Mouse (Mus musculus): Measurements from ENCODE around the gene Zeb2.

The Zeb2 gene

GRCm38 (mm10) chr2:45096638-45097247 is 20.5 kb downstream of the Zeb2 start:
- no peak for DNase-seq (ENCODE audit: low read depth)

DNA sequence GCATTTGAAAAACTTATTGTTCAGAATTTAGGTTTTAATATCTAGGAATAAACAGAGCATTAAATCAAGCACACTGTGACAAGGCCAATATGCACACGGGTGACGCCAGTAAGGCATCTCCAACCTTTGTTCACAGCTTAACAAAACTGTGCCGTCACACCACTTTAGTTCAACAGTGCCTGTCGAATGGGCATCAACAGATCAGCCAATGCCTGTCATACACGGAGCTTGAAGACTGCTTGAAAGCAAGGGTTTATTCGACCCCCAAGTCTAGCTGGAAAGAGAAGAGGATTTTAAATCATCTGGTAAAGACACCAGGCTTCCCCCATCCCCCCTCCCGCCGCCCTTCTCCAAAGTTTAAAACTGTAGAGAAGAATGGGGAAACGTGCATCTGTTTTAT is 21.4 kb downstream of the Zeb2 start:
- no peak for DNase-seq (ENCODE audit: low read depth)

DNA sequence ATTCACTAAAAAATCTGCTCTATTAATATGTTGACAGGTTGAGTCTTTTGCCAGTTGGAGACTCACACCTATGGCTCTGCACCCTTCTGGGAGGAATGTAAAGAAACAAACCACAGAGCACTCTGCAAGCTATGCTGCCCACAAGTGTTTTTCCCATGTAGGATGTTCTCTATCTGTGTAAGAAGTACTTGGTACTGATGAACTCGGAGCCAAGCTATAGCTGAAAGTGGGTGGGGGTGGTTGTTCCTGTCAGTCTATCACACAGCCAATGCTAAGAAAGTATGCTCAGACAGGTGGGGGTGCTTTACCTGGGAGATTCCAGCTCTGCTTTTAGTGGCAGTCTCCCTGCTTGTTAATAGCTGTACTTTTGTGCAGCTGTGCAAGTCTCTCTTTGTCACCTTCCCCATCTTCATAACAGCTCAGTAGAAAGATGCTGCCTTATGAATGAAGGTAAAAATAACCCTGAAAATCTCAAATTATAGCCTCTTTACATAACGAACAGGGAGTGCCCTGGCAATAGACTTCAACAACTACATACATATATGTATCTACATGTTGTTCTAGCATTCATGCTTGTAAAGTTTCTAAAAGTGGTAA is 22.7 kb downstream of the Zeb2 start:
- DNase-seq (ENCODE audit: low read depth) = no peak

DNA sequence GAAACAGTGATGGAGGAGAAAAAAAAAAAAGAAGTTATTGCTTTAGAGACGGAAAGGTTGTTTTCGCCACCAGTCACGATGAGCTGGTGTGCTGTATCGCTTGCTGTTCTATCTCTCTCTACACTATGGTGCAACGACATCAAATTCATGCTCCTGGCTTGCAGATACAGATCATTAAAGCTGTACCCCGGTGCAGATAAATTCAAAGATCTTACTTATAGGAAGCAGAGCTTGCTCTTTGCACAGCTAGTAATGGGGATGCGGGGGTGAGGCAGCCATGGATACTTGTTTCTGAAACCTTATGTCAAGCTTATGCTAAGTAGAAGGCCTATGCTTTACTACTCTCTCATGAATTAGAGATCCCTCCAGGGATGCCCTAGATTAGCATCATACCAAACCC is 23.7 kb downstream of the Zeb2 start:
- no peak for DNase-seq (ENCODE audit: low read depth)

GRCm38 (mm10) chr2:45092654-45093053 is 24.5 kb downstream of the Zeb2 start:
- no peak for DNase-seq (ENCODE audit: low read depth)

DNA sequence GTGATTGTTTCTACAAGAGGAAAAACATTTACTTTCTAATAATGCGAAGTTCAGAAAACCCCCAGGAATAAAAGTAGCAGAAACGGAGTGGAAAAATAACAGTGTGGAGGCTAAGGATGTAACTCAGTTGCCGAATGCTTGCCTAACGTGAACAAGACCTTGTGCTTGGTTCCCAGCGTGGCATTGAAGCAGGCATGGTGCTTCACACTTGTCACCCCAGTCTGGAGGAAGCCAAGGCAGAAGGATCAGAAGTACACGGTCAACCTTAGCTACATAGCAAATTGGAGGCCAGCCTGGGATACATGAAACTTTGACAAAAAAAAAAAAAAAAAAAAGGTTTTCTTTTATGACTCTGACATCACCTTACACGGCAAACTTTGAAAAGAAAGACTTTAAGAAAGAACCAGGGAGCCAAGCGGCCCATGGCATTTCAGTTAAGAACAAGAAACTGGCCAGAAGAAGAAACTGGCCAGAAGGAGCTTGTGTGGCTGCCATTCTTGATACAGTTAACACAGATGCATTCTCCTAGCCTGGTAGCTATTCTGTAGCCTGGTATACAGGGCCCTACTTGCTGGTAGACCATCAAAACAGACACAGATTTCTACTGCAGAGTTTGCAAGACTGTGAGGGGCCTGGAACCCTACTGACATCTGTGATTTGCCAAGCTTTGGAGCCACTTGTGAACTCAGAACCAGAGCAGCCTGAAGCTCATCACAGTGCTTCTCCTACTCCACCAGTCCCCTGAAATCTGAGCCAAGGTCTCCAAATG is 26.5 kb downstream of the Zeb2 start:
- DNase-seq (ENCODE audit: low read depth) = no peak

- DNase-seq (ENCODE audit: low read depth) = no peak
These were observed 28.0 kb downstream of the Zeb2 start for GRCm38 (mm10) chr2:45089251-45089530.

DNA sequence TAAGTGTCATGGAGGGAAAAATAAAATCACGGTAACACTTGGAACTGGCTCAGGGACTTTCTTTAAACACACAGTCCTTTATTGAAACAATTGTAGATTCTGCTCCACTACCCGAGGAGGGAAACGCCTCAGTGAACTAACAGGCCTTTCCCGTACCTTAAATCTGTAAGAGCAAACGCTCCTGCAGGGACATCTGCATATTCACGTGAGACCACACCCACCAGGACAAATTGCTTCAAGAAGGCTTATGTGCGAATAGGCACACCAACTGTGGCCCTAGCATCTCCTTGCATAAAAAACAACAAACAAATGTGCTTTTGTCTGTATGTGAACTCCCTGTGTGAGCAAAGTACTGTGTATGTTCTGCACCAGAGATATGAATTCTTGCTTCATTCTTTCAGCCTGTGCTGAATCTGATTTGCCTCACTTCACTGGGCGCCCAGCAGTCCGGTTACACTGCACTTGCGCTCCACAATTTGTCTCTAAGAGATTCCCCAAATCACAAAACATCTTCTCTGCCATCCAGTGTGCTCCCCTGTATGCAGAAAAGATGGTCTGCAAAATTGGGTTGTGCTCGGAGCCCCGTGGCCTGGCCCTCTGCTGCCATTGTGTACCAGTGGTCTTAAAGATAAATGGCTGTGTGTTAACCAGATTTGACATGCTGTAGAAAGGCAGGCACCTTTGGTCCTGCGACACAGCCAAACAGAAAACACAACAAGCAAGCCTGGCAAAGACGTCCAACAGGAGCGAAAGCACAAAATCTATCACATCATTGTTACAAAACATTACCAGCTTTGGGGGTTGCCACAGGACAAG is 28.6 kb downstream of the Zeb2 start:
- no peak for DNase-seq (ENCODE audit: low read depth)

- no peak for DNase-seq (ENCODE audit: low read depth)
These were observed 30.0 kb downstream of the Zeb2 start for GRCm38 (mm10) chr2:45087208-45087607.

- DNase-seq (ENCODE audit: low read depth) = no peak
These were observed 31.5 kb downstream of the Zeb2 start for GRCm38 (mm10) chr2:45085653-45086052.

DNA sequence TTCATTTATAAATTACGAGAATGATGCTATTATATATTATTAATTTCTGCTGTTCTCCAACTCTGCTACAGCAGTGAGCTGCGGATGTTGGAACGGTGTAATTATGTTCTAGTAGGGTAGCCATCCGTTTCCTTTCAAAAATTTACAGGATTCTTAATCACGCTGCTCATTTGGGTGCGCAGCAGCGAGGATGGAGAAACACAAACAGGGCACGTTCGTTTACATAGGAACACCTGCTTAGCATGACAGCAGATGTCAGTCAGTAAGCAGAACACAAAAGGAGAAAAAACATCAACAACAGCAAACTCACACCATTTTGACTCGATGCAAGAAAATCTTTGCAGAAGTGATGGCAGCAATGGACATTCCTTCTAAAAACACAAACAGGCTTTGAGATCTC is 34.2 kb downstream of the Zeb2 start:
- no peak for DNase-seq (ENCODE audit: low read depth)

DNA sequence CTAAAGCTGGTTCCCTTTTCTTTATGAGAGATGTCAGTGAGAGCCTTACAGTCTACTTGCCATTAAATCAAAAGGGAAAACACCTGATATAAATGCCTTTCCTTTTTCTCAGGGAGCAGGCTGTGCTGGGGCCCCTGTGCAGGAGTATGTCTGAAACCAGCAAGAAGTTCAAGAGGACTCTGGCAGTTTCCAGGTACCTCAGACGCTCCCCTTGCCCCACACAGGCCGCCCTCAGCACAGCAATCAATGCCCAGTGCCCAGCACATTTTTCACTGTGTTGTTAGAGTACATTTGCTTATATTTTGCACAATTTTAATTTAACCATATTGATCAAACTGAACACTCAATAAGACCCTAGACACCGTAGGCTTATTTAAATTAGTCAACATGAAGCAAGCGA is 35.6 kb downstream of the Zeb2 start:
- no peak for DNase-seq (ENCODE audit: low read depth)

DNA sequence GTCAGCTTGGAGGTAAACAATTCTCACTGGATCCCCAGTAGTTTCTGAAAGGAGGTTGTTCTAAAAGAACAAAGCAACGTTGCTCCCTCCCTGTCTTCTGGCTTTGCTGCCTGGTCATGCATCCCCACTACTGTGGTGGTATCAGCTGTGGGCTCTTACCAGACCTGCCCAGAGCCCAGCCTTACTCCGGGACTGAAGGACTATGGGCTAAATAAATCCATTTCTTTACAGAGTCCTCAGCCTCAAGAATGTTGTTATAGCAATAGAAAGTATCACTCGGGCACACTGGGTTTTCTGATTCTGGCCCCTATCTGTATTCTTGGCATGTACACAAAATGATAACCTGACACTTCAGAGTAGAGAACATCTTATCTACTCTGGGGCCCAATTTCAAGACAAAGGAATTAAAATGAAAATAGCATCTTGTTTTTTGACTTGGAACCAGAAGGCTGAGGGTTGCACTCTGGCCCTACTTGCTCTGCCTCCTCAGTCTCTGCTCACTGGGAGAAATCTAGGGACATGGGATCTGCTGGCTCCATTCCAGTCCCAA is 39.2 kb downstream of the Zeb2 start:
- DNase-seq (ENCODE audit: low read depth) = no peak

DNA sequence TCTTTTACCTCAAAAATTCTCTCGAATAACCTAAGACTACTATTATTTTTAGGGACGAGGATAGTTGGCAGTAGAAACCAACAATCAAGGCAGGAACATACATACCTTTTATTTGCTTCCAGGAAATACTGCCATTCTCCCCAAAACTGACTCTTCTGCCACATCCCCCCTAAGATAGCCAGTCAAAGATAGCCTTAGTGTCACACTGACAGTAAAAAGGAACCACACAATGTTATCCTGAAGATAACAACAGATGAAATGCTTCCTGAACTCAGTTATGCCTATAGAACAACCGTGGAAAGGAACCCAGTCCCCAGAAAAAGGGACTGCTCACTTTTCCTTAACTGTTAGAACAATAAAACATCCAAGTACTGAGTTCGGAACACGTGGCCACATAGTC is 39.8 kb downstream of the Zeb2 start:
- no peak for DNase-seq (ENCODE audit: low read depth)

- no peak for DNase-seq (ENCODE audit: low read depth)
These were observed 44.2 kb downstream of the Zeb2 start for GRCm38 (mm10) chr2:45073025-45073424.

- DNase-seq (ENCODE audit: low read depth) = no peak
These were observed 45.9 kb downstream of the Zeb2 start for GRCm38 (mm10) chr2:45071296-45071695.

DNA sequence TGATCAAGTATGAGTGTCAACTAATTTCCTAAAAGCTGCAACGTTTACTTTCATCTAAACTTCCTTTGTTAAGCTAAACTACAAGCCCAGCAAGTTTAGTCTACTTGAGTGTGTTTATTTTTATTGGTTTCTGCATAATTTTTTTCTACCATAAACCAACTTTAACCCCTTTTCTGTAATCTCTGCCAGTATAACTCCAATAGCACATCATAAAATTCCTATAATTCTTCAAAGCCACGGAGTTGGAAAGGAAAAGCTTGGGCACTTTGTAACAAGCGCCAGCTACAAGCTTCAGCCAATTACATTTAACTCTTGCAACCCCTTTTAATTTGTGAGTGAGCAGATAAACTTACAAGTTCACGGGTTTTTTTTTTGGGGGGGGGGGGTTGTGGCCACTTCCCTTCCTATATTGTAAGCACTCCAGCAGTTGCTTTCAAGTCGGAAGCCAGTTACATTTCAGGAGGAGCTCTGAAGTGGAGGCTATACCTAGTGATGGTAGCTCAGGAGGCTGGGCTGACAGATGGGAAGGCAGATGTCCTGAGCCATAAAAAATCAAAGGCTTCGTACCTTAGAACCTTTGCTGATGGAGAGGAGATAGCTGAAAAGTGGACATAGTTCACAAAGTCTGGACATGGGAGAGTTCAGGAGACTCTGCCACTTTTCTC is 46.5 kb downstream of the Zeb2 start:
- DNase-seq (ENCODE audit: low read depth) = no peak

DNA sequence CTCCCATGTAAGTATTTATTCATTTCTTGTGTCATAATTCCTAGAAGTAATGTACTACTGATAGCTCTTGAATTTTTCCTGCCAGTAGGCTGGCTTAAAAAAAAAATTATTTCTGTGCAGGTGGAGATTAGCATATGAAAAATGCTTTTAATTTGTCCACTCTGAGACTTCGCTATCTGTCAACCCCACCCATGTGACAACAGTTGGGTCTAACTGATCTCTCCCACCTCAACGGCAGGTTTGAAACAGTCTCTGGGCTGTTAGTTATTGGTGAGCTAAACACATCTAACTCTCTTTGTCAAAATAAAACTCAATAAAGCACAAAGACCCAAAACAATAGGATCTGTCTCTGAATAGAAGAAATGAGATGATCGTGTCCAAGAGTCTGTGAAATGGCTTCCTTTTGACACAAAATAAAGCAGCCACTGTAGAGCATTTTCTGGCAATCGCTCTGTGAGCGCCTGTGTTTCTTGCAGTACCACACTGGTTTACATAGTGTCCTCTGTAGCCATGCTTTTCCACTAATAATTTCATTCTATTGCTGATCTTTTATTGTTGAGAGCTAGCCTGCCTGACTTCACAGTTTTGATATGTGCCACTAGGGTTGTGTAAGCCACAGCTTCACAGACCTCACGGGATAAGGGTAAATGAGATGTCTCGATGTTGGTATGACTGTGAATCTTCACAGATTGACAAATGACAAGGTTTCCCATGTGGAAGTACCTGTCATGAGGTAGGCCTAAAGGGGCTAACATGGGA is 48.2 kb downstream of the Zeb2 start:
- no peak for DNase-seq (ENCODE audit: low read depth)

GRCm38 (mm10) chr2:45067116-45067515 is 50.1 kb downstream of the Zeb2 start:
- DNase-seq (ENCODE audit: low read depth) = no peak

- no peak for DNase-seq (ENCODE audit: low read depth)
These were observed 53.8 kb downstream of the Zeb2 start for GRCm38 (mm10) chr2:45063300-45063890.

- DNase-seq (ENCODE audit: low read depth) = no peak
These were observed 55.1 kb downstream of the Zeb2 start for GRCm38 (mm10) chr2:45062136-45062535.
